In the genomic region with DNA sequence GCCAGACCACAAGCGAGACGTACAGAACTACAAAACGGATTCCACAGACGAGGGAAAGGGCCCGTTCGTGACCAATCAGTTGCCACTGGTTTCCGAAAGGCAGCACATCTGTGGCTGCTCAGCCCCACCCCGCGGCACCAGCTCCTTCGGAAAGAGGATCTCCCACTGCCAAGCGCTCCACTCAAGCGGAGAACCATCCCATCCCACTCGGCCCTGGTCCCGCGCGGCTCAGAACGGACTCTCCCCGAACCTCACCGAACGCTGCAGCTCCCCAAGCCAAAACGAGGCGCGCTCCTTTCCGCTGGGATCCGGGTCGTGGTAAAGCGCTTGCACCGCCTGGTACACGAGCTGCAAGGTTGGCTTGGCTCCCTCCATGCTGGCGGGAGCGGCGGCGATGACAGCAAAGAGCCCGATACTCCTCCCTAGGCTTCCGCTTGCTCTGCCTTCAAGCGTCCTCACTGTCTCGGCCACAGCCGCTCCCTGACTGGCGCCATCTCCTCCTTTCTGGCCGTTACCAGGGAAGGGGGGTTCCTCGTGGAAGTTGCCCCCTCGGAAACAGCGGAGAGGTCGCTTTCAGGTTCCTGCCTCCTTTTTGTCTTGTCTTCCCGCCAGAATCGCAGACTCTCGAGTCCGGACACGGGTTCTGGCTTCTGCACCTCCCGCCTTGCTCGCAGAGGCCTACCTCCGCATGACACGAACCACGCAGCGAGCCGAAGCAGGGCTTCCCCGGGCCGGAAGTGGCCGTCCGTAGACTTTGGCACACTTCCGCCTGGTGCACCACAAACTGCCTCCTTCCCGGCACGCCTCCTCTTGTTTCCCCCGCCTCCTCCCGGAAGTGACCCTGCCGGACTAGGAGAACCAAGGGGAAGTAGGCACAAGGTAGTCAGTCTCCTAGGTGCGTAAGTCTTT, we compare ENCODE assay signal across 8 mouse cellular contexts. TPM values are rescaled to one million over a fixed set of nuclear protein-coding genes. Genes with fewer than 3 reads are reported as not detected.
DNase-seq lines count a peak whose midpoint lies in the region; ATAC-seq lines count a peak whose summit lies in the region.

Tnpo3 (minus strand) TSS at position 777 of the 909 bp plus-strand sequence.

- H3K9me3 ChIP-seq in hindbrain, embryonic 16.5 days (ENCODE audit: control insufficient read depth, low read length), result no peaks in the 10 kb centered on the region

- DNase-seq in WW6 (ENCODE audit: low read depth, low spot score), result peak; percentile 88
- peak; percentile 75 to 89 for DNase-seq in cerebellum, postnatal 4 days (ENCODE audit: low spot score in 2 of 2)
- DNase-seq in gastrocnemius, adult 18-20 months (ENCODE audit: low spot score), result peak; percentile 94
- peak; percentile 92 to 93 for DNase-seq in left cerebral cortex, adult 18-20 months (ENCODE audit: low spot score in 2 of 2)
- peak; percentile 94 for DNase-seq in right cerebral cortex, adult 18-20 months
- DNase-seq in urinary bladder, postnatal 10 days (ENCODE audit: low spot score), result peak; percentile 72

- ATAC-seq in hindbrain, embryonic 16.5 days, result peak; percentile 98

- peak within 1 kb of the TSS; percentile 96 for H3K9ac ChIP-seq in hindbrain, embryonic 16.5 days (ENCODE audit: low read depth, low read length)

- H3K79me2 ChIP-seq in macrophage (ENCODE audit: inconsistent target), result peaks cover 53% of the 10 kb centered on the region

- WGBS in hindbrain, embryonic 16.5 days, result under 1% methylated on average over 66 of the region's 67 CpGs
- under 1% methylated on average over 57 of the region's 67 CpGs for WGBS in macrophage (ENCODE audit: missing documents)

- H3K27me3 ChIP-seq in hindbrain, embryonic 16.5 days (replicated peaks; ENCODE audit: control insufficient read depth, insufficient read depth, low read length), result no peaks in the 10 kb centered on the region

- peak within 1 kb of the TSS; percentile 88 for H3K4me2 ChIP-seq in hindbrain, embryonic 16.5 days (ENCODE audit: low read length)

- H3K4me1 ChIP-seq in hindbrain, embryonic 16.5 days (ENCODE audit: control insufficient read depth, insufficient read depth, low read depth, low read length), result peaks cover 11% of the 10 kb centered on the region

- H3K27ac ChIP-seq in hindbrain, embryonic 16.5 days (ENCODE audit: low read depth, low read length), result peak within 1 kb of the TSS; percentile 94
- H3K27ac ChIP-seq in macrophage, result peak within 1 kb of the TSS; percentile 86

- H3K36me3 ChIP-seq in hindbrain, embryonic 16.5 days (ENCODE audit: control insufficient read depth, insufficient read depth, low read length), result no peaks in the 10 kb centered on the region
- no peaks in the 10 kb centered on the region for H3K36me3 ChIP-seq in macrophage (ENCODE audit: inconsistent target)

- peak within 1 kb of the TSS; percentile 98 for H3K4me3 ChIP-seq in hindbrain, embryonic 16.5 days (ENCODE audit: low read length)
- peak within 1 kb of the TSS; percentile 91 for H3K4me3 ChIP-seq in macrophage (ENCODE audit: inconsistent target)

RNA-seq across cellular contexts. Expression of gene Tnpo3, which starts in this region (rescaled TPM):
- total RNA-seq in gastrocnemius, adult 18-20 months (2021), result 10 to 100 TPM; 31.3 to 36.0 TPM
- 83.4 and 85.7 TPM in 2 replicates for polyA plus RNA-seq in hindbrain, embryonic 16.5 days (2015; fragmentation: Nextera tagmentation; extraction: Ambion mirVana)
- 10 to 100 TPM; 65.1 to 73.0 TPM for total RNA-seq in left cerebral cortex, adult 18-20 months (2021)
- total RNA-seq in macrophage (2018; cell fraction: chromatin; rRNA removed), result 100 to 1,000 TPM in 25 of 26 experiments, 10 to 100 TPM in 1; 99.8 to 219 (median 167) TPM
- 10 to 100 TPM; 29.1 to 48.3 (median 40.8) TPM for total RNA-seq in macrophage (2018; cell fraction: cytosol; rRNA removed)
- total RNA-seq in macrophage (2018; cell fraction: nucleus; rRNA removed), result 100 to 1,000 TPM in 11 of 26 experiments, 10 to 100 TPM in 15; 60.5 to 185 (median 97.6) TPM
- 34.8 to 52.7 TPM (median 51.8 TPM) in 3 replicates for polyA plus RNA-seq in macrophage (2018)

Comparison
In these comparisons a context has a peak if more than half of its experiments do, and no peak if none do; other contexts are left out.
1. Peak in every context shown above with its lines: DNase-seq, ATAC-seq, H3K4me3 ChIP-seq and H3K27ac ChIP-seq.